Mouse (Mus musculus) stomach, embryonic 15.5 days (tissue): Measurements from ENCODE around the gene Tymp. TPM values are rescaled to one million over a fixed set of nuclear protein-coding genes. Genes with fewer than 3 reads are reported as not detected.
A peak's percentile ranks its signal among the peaks of the same experiment; 100 is the strongest.

ENCODE experiments used
- ATAC-seq: fragments of 200-750 bp; cut with Nextera tagmentation; 2 replicates; pipeline ENCODE4 v1.8.0; 2017; ENCODE audit warnings: low read depth, moderate number of reproducible peaks, moderate TSS enrichment; ENCODE audit not compliant: insufficient read depth, low FRiP score
- H3K27ac ChIP-seq: fragments of 300-500 bp; sonication (generic); 2 replicates; pipeline ENCODE4 v1.5.1; 2015; ENCODE audit warnings: mild to moderate bottlenecking, inconsistent platforms
- H3K27me3 ChIP-seq: fragments of 300-500 bp; sonication (generic); replicated peaks from 2 replicates; pipeline ENCODE4 v1.6.1; 2015; ENCODE audit warnings: inconsistent platforms
- H3K36me3 ChIP-seq: fragments of 300-500 bp; sonication (generic); 2 replicates; pipeline ENCODE4 v1.6.1; 2015; ENCODE audit warnings: inconsistent platforms
- H3K4me1 ChIP-seq: fragments of 300-500 bp; sonication (generic); 2 replicates; pipeline ENCODE4 v1.6.1; 2015; ENCODE audit warnings: inconsistent platforms
- H3K4me2 ChIP-seq: fragments of 300-500 bp; sonication (generic); 2 replicates; pipeline ENCODE4 v1.6.1; 2015; ENCODE audit warnings: mild to moderate bottlenecking, inconsistent platforms
- H3K4me3 ChIP-seq: fragments of 300-500 bp; sonication (generic); replicated peaks from 2 replicates; pipeline ENCODE4 v1.5.1; 2015; ENCODE audit warnings: inconsistent platforms
- H3K9ac ChIP-seq: fragments of 300-500 bp; sonication (generic); 2 replicates; pipeline ENCODE4 v1.6.1; 2015; ENCODE audit warnings: inconsistent platforms
- H3K9me3 ChIP-seq: fragments of 300-500 bp; sonication (generic); 2 replicates; pipeline ENCODE4 v1.6.1; 2016; ENCODE audit warnings: inconsistent platforms
- WGBS: fragments of 180-500 bp; shearing (Covaris S2); methylation state at CpG from one replicate; pipeline ENCODE4 v1.1.7; 2015; 5-methylcytosine and 5-hydroxymethylcytosine counted together
- polyA plus RNA-seq: library from polyadenylated mRNA; unstranded; fragments of >200 nt; fragmentation: Nextera tagmentation; extraction: Ambion mirVana; gene quantifications from 2 replicates; pipeline ENCODE4 v1.2.1, GENCODE M21; 2015

Tymp gene
- polyA plus RNA-seq, 1 experiment from 2014 or later: 1.5 TPM

DNA sequence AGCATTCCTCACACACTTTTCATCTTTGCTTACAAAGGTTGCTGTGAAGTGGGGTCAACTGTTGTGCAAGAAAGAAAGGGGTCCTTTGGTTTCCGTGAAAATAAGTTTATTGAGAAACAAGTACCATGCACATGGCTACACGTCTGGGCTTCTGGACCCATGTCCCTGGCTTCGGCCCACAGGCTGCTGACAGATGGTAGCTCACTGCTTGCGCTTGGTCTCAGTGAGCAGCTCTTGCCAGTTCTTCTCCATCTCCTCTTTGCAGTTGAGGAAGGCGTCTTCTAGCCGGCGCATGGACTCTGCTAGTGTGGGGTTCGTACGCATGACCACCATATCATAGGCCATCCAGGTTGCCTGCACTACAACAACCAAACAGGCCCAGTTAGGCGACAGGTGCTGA, 13.2 kb upstream of the Tymp start:
- no peak overlapping the region for H3K9ac ChIP-seq
- H3K4me1 ChIP-seq: no peaks in the 10 kb centered on the region
- no peak overlapping the region for H3K4me3 ChIP-seq
- H3K27ac ChIP-seq: no peak overlapping the region
- no peak for ATAC-seq
- H3K27me3 ChIP-seq: no peaks in the 10 kb centered on the region
- H3K4me2 ChIP-seq: no peak overlapping the region
- no peaks in the 10 kb centered on the region for H3K9me3 ChIP-seq
- H3K36me3 ChIP-seq: no peaks in the 10 kb centered on the region
- WGBS: 89% methylated on average over 10 of the region's 10 CpGs

GRCm38 (mm10) chr15:89387127-89387526, 10.3 kb upstream of the Tymp start:
- no peak for ATAC-seq
- 44% methylated on average over 12 of the region's 12 CpGs for WGBS
- Histone ChIP-seq H3K9ac (no peak overlapping the region), H3K4me1 (no peaks in the 10 kb centered on the region), H3K27ac (no peak overlapping the region), H3K27me3 (no peaks in the 10 kb centered on the region), H3K36me3 (no peaks in the 10 kb centered on the region), H3K4me3 (no peak overlapping the region), H3K4me2 (no peak overlapping the region), H3K9me3 (no peaks in the 10 kb centered on the region)

DNA sequence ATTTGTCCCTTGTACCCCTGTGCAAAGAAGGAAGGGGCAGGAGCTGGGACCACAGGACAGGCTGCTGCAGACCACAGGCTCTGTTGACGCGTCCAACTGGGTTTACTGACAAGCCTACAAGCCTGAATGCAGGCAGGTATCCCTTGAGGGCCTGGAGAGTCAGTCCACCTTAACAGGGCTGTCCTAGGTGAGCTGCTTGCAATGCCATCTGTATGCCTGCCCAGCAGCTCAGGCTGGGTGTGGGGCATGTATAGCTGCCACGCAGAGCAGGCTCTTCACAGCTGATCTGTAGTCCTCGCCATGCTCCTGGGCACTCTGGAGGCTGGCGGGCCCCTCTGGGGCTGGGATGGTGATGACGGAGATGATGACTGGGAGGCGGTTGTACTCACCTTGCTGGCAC, 7.8 kb upstream of the Tymp start, which contains the start of gene Klhdc7b:
Klhdc7b (plus strand) TSS at position 301 of the 400 bp plus-strand sequence.
- H3K9ac ChIP-seq: no peak within 1 kb of the TSS
- 86% methylated on average over 7 of the region's 7 CpGs for WGBS
- H3K27me3 ChIP-seq: peaks cover 5% of the 10 kb centered on the region
- no peak within 1 kb of the TSS for H3K4me2 ChIP-seq
- no peak for ATAC-seq
- H3K36me3 ChIP-seq: no peaks in the 10 kb centered on the region
- no peaks in the 10 kb centered on the region for H3K4me1 ChIP-seq
- H3K27ac ChIP-seq: no peak within 1 kb of the TSS
- H3K4me3 ChIP-seq: no peak within 1 kb of the TSS
- no peaks in the 10 kb centered on the region for H3K9me3 ChIP-seq

GRCm38 (mm10) chr15:89379429-89379828, 2.6 kb upstream of the Tymp start:
- Histone ChIP-seq H3K27me3 (peaks cover 42% of the 10 kb centered on the region), H3K27ac (no peak overlapping the region), H3K9ac (0 out of 2 replicates have a peak overlapping the region, but pooled peaks have one; percentile 44), H3K4me1 (peaks cover 12% of the 10 kb centered on the region), H3K36me3 (no peaks in the 10 kb centered on the region), H3K4me3 (peak overlapping the region; percentile 36; the same call in 1 of the 2 replicates), H3K9me3 (no peaks in the 10 kb centered on the region), H3K4me2 (peak overlapping the region; percentile 69)
- no peak for ATAC-seq
- WGBS: 13% methylated on average over 10 of the region's 10 CpGs

DNA sequence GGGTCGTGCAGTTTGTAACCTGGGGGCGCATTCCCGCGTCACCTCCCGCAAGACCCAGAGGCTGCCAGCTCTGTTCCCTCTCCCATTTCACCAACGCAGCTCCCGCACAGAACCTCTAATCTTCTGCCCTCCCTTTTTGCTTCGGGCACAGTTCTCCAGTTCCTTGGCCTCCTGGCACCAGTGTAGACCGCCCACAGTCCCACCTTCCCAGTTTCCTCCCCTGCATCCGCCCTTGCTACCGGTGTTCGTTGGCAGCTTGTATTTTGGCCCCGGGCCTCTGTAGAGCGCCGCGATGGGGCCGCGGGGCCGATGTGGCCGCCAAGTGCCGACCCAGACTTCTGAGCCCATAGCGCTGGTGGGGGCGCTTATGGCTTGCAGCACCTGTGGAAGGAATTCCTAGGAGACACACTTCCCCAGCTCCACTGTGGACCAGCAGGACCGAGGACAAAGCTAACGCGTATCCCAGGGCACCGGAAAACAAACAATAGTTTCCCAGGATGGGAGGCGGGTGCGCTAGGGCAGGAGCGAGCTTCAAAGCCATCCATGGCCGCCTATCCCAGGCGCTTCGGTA, 2.1 kb upstream of the Tymp start, which contains the start of gene Odf3b:
Odf3b (minus strand) TSS at position 452 of the 571 bp plus-strand sequence.
- Histone ChIP-seq H3K9ac (peak within 1 kb of the TSS; percentile 44), H3K4me3 (peak within 1 kb of the TSS; percentile 36), H3K4me2 (peak within 1 kb of the TSS; percentile 69), H3K9me3 (no peaks in the 10 kb centered on the region), H3K36me3 (no peaks in the 10 kb centered on the region), H3K4me1 (peaks cover 15% of the 10 kb centered on the region), H3K27ac (no peak within 1 kb of the TSS), H3K27me3 (peaks cover 42% of the 10 kb centered on the region)
- no peak for ATAC-seq
- WGBS: under 1% methylated on average over 33 of the region's 33 CpGs

DNA sequence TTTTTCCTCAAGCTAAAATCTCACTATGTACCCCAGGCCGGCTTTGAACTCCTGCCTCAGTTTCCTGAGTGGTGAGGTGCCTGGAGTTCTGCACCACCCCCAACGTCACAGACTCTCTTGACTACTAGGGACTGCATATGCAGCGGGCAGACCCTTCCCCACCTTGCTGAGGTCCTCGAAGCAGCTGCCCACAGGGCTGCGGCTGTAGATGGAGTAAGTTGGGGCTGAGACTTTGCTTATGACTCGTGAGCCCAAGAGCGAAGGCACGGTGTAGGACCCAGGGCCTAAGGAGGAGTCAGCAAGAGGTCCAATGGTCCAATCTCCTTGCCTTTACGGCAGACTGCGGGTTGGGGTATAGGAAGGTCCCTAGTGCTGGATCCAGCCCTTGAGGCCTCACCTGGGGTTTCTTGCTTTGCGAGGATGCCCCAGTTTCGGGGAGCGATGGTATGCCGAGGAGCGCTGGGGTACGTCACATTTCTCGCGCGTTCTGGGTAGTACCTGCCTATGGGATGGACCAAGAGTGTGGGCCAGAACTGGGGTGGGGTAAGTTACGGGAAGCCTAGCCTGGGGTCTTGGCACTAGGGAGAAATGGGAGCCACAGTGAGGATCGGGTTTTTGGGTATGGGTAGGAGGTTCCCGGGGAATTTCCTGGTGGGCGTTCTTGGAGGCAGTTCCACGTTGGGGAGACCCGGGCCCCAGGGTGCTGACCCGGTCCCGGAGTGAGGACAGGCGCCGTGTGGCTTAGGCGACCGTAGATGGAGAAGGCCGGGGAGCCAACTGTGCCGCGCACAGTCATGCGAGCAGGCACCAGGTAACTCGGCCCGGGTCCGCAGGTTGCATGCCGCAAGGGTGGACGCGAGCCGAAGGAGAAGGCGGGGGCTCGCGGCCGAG, 1.3 kb upstream of the Tymp start:
- no peak for ATAC-seq
- 15% methylated on average over 46 of the region's 46 CpGs for WGBS
- no peak overlapping the region for H3K27ac ChIP-seq
- no peak overlapping the region for H3K9ac ChIP-seq
- H3K36me3 ChIP-seq: no peaks in the 10 kb centered on the region
- peaks cover 16% of the 10 kb centered on the region for H3K4me1 ChIP-seq
- peaks cover 42% of the 10 kb centered on the region for H3K27me3 ChIP-seq
- peak overlapping the region; percentile 36 for H3K4me3 ChIP-seq
- H3K9me3 ChIP-seq: no peaks in the 10 kb centered on the region
- peak overlapping the region; percentile 69 for H3K4me2 ChIP-seq

DNA sequence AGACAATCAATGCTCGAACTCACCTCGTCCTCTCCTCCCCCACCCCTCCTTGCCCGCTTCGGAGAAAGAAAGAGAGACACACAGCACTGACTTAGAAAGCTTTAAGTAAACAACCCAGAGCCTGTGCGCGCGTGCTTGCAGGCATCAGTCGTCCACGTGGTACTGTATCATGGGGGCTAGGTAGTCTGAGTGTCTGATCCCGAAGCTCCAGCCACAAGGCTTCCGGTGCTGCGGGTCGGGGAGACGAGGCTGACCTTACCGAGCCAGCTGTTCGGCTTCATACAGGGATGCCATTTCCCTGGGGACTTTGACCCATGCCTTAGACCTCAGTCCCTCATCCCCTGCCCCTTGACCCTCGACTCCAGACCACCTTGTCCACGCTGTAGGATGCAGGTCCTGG, 523 bp upstream of the Tymp start:
- no peak overlapping the region for H3K9ac ChIP-seq
- 3% methylated on average over 18 of the region's 18 CpGs for WGBS
- 0 out of 2 replicates have a peak overlapping the region, but pooled peaks have one; percentile 16 for H3K4me2 ChIP-seq
- H3K4me3 ChIP-seq: no peak overlapping the region; the same call in 1 of the 2 replicates
- peaks cover 23% of the 10 kb centered on the region for H3K4me1 ChIP-seq
- H3K36me3 ChIP-seq: 0 out of 2 replicates have a peak, but pooled peaks cover 3% of the 10 kb centered on the region
- H3K27ac ChIP-seq: no peak overlapping the region
- peaks cover 42% of the 10 kb centered on the region for H3K27me3 ChIP-seq
- H3K9me3 ChIP-seq: no peaks in the 10 kb centered on the region
- no peak for ATAC-seq

DNA sequence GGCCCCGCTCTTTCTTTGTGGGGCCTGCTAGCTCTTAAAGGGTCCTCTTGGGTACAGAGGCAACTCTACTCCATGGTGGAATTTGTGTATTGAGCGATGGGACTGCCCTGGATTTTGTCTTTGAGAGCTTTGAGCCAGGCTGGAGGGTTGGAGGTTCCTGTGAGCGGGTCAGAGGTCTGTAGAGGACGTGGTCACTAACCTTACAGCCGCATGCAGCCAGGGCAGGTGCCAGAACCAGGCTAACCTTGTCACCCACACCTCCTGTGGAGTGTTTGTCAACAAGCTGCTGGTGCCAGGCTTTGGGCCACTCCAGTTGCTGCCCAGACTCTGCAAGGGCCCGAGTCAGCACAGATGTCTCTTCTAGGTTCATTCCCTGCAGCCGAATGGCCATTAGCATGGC, 799 bp downstream of the Tymp start:
- 78% methylated on average over 7 of the region's 7 CpGs for WGBS
- H3K27ac ChIP-seq: no peak overlapping the region
- H3K4me1 ChIP-seq: peaks cover 23% of the 10 kb centered on the region
- H3K9ac ChIP-seq: no peak overlapping the region
- ATAC-seq: no peak
- no peaks in the 10 kb centered on the region for H3K9me3 ChIP-seq
- H3K27me3 ChIP-seq: peaks cover 42% of the 10 kb centered on the region
- no peak overlapping the region for H3K4me2 ChIP-seq
- H3K4me3 ChIP-seq: no peak overlapping the region
- H3K36me3 ChIP-seq: peaks cover 15% of the 10 kb centered on the region

DNA sequence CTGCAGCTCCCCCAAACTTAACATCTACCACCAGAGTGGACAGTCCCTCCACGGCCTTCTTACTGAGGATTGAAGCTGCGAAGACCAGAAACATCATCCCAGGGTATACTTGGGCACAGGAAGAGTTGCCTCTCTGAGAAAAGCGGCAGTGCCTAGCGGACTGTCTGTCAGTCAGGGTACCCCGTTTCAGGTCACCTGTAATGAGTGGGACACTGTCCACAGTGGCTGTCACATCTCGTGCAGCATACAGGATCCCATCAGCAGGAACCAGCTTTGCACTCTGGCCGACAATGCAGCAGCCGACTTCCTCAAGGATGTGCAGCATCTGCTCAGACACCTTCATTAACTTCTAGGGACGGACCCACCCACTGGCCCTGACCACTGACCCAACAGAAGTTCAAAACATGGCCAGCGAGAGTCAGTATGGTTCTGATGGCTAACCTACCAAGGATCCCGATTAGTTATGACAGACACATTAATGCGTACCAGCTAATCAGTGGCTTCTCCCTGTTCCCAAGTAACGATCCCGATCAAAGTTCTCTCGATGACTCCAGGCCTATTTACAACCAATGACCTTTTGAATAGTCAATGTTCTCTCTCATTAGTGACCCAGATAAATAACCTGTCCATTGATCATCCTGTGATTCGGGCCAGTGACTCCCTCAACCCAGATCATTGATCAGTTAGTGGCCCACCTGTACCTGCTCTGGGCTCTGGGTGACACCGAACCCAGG, 1.9 kb downstream of the Tymp start:
- no peak for ATAC-seq
- H3K4me2 ChIP-seq: no peak overlapping the region
- H3K4me3 ChIP-seq: no peak overlapping the region
- H3K9ac ChIP-seq: no peak overlapping the region
- peaks cover 25% of the 10 kb centered on the region for H3K36me3 ChIP-seq
- no peak overlapping the region for H3K27ac ChIP-seq
- peaks cover 23% of the 10 kb centered on the region for H3K4me1 ChIP-seq
- H3K9me3 ChIP-seq: no peaks in the 10 kb centered on the region
- H3K27me3 ChIP-seq: peaks cover 38% of the 10 kb centered on the region
- 91% methylated on average over 17 of the region's 17 CpGs for WGBS

- peak; percentile 5; the same call in 1 of the 2 replicates for ATAC-seq
- 50% methylated on average over 9 of the region's 9 CpGs for WGBS
- peaks cover 34% of the 10 kb centered on the region for H3K27me3 ChIP-seq
- no peaks in the 10 kb centered on the region for H3K9me3 ChIP-seq
- peak overlapping the region; percentile 80; the same call in 1 of the 2 replicates for H3K9ac ChIP-seq
- peaks cover 31% of the 10 kb centered on the region for H3K36me3 ChIP-seq
- H3K4me3 ChIP-seq: peak overlapping the region; percentile 83
- H3K27ac ChIP-seq: peak overlapping the region; percentile 94; the same call in 1 of the 2 replicates
- peaks cover 21% of the 10 kb centered on the region for H3K4me1 ChIP-seq
- peak overlapping the region; percentile 91 for H3K4me2 ChIP-seq
Measured at GRCm38 (mm10) chr15:89374340-89374739, 2.5 kb downstream of the Tymp start.

DNA sequence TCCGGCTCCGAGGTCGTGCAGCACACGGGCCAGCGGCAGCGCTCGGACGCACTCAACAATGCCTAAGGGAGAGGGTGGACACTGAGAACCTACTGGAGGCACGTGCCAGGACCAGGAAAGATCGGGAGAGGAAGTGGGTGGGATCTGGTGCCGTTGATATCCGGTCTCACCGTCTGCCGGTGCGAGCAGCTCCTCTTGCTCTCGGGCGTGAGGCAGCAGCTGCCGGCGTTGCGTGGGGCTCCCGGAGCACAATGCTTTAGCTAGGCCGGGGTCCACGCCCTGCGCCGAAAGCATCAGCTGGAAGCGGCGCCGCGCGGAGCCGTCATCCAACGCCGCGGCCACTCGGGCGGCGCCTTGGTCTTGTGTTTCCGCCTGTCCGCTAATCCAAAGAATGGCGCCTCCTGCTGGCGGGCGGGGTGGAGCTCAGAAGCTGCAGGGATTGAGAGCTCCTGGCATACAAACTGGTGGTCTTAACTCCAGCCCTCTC, 3.0 kb downstream of the Tymp start, which contains the start of gene Sco2:
Sco2 (minus strand) TSS at position 85 of the 487 bp plus-strand sequence.
- WGBS: 0% methylated on average over 42 of the region's 42 CpGs
- peak within 1 kb of the TSS; percentile 91 for H3K4me2 ChIP-seq
- H3K36me3 ChIP-seq: peaks cover 36% of the 10 kb centered on the region
- peaks cover 28% of the 10 kb centered on the region for H3K27me3 ChIP-seq
- H3K4me1 ChIP-seq: peaks cover 16% of the 10 kb centered on the region
- no peaks in the 10 kb centered on the region for H3K9me3 ChIP-seq
- peak within 1 kb of the TSS; percentile 94 for H3K27ac ChIP-seq
- peak; percentile 84 for ATAC-seq
- H3K4me3 ChIP-seq: peak within 1 kb of the TSS; percentile 83
- H3K9ac ChIP-seq: peak within 1 kb of the TSS; percentile 80
